Mouse (Mus musculus): ENCODE measurements at regions not wholly inside any gene's neighbourhood (a gene's known extent, or its start where the extent isn't known, plus 50 kb on each side); places are given as distances from the start of the nearest gene placed in this dataset.

- TF ChIP-seq MYOG (IDR thresholded peaks at IDR 0.05; ENCODE audit: control insufficient read depth, extremely low read depth, insufficient read length) (no peak), CEBPB (IDR thresholded peaks at IDR 0.05; ENCODE audit: low read depth) (peak; percentile 26), FOSL1 (IDR thresholded peaks at IDR 0.05; ENCODE audit: insufficient read depth, low read length, poor library complexity, severe bottlenecking) (peak; percentile 8), MAX (IDR thresholded peaks at IDR 0.05) (no peak)
- Histone ChIP-seq H3K27me3 (ENCODE audit: control insufficient read depth, insufficient read depth, insufficient read length) (no peaks in the 10 kb centered on the region), H3K36me3 (ENCODE audit: control insufficient read depth, insufficient read depth) (no peaks in the 10 kb centered on the region), H3K4me3 (ENCODE audit: insufficient read depth, poor library complexity, severe bottlenecking) (no peak overlapping the region), H3ac (ENCODE audit: control insufficient read depth, insufficient read length, low read depth) (peak overlapping the region; percentile 30), H3K79me3 (ENCODE audit: low read depth) (no peaks in the 10 kb centered on the region), H3K79me2 (ENCODE audit: control insufficient read depth, insufficient read depth) (no peaks in the 10 kb centered on the region)
Measured at GRCm38 (mm10) chr4:95439834-95440233, 117.5 kb upstream of the Fggy start.

GRCm38 (mm10) chr4:95443854-95444811, 113.2 kb upstream of the Fggy start:
- TF ChIP-seq CTCF (IDR thresholded peaks at IDR 0.05; ENCODE audit: control insufficient read depth, insufficient read depth, insufficient read length) (no peak), USF1 (IDR thresholded peaks at IDR 0.05; ENCODE audit: low read depth) (no peak), MAX (IDR thresholded peaks at IDR 0.05) (no peak), CEBPB (IDR thresholded peaks at IDR 0.05; ENCODE audit: low read depth) (no peak), MYOD1 (IDR thresholded peaks at IDR 0.05; ENCODE audit: control insufficient read depth, insufficient read length, low read depth) (no peak), MYOG (IDR thresholded peaks at IDR 0.05; ENCODE audit: control insufficient read depth, extremely low read depth, insufficient read length) (no peak), FOSL1 (IDR thresholded peaks at IDR 0.05; ENCODE audit: insufficient read depth, low read length, poor library complexity, severe bottlenecking) (no peak)
- H3ac ChIP-seq (ENCODE audit: control insufficient read depth, insufficient read length, low read depth), result no peak overlapping the region
- H3K4me3 ChIP-seq (ENCODE audit: insufficient read depth, poor library complexity, severe bottlenecking), result no peak overlapping the region

GRCm38 (mm10) chr4:95450286-95450685, 107.0 kb upstream of the Fggy start:
- H3ac ChIP-seq (ENCODE audit: control insufficient read depth, insufficient read length, low read depth), result no peak overlapping the region
- H3K4me3 ChIP-seq (ENCODE audit: insufficient read depth, poor library complexity, severe bottlenecking), result no peak overlapping the region
- H3K79me3 ChIP-seq (ENCODE audit: low read depth), result no peaks in the 10 kb centered on the region
- H3K27me3 ChIP-seq (ENCODE audit: control insufficient read depth, insufficient read depth, insufficient read length), result no peaks in the 10 kb centered on the region
- TF ChIP-seq MYOG (IDR thresholded peaks at IDR 0.05; ENCODE audit: control insufficient read depth, extremely low read depth, insufficient read length), result no peak
- no peak for TF ChIP-seq FOSL1 (IDR thresholded peaks at IDR 0.05; ENCODE audit: insufficient read depth, low read length, poor library complexity, severe bottlenecking)
- TF ChIP-seq CTCF (IDR thresholded peaks at IDR 0.05; ENCODE audit: control insufficient read depth, insufficient read depth, insufficient read length), result no peak
- TF ChIP-seq MAX (IDR thresholded peaks at IDR 0.05), result no peak
- TF ChIP-seq USF1 (IDR thresholded peaks at IDR 0.05; ENCODE audit: low read depth), result no peak
- TF ChIP-seq MYOD1 (IDR thresholded peaks at IDR 0.05; ENCODE audit: control insufficient read depth, insufficient read length, low read depth), result no peak
- no peak for TF ChIP-seq CEBPB (IDR thresholded peaks at IDR 0.05; ENCODE audit: low read depth)
- no peaks in the 10 kb centered on the region for H3K79me2 ChIP-seq (ENCODE audit: control insufficient read depth, insufficient read depth)
- H3K36me3 ChIP-seq (ENCODE audit: control insufficient read depth, insufficient read depth), result no peaks in the 10 kb centered on the region

More at GRCm38 (mm10) chr4:95443854-95444811, 113.2 kb upstream of the Fggy start:
- Histone ChIP-seq H3K79me3 (ENCODE audit: low read depth) (no peaks in the 10 kb centered on the region), H3K36me3 (ENCODE audit: control insufficient read depth, insufficient read depth) (no peaks in the 10 kb centered on the region), H3K27me3 (ENCODE audit: control insufficient read depth, insufficient read depth, insufficient read length) (no peaks in the 10 kb centered on the region), H3K79me2 (ENCODE audit: control insufficient read depth, insufficient read depth) (no peaks in the 10 kb centered on the region)

GRCm38 (mm10) chr4:95451831-95452230, 105.5 kb upstream of the Fggy start:
- Histone ChIP-seq H3ac (ENCODE audit: control insufficient read depth, insufficient read length, low read depth) (no peak overlapping the region), H3K27me3 (ENCODE audit: control insufficient read depth, insufficient read depth, insufficient read length) (no peaks in the 10 kb centered on the region), H3K79me3 (ENCODE audit: low read depth) (no peaks in the 10 kb centered on the region), H3K36me3 (ENCODE audit: control insufficient read depth, insufficient read depth) (no peaks in the 10 kb centered on the region), H3K79me2 (ENCODE audit: control insufficient read depth, insufficient read depth) (no peaks in the 10 kb centered on the region), H3K4me3 (ENCODE audit: insufficient read depth, poor library complexity, severe bottlenecking) (no peak overlapping the region)
- TF ChIP-seq MYOG (IDR thresholded peaks at IDR 0.05; ENCODE audit: control insufficient read depth, extremely low read depth, insufficient read length) (no peak), USF1 (IDR thresholded peaks at IDR 0.05; ENCODE audit: low read depth) (no peak), FOSL1 (IDR thresholded peaks at IDR 0.05; ENCODE audit: insufficient read depth, low read length, poor library complexity, severe bottlenecking) (no peak), CEBPB (IDR thresholded peaks at IDR 0.05; ENCODE audit: low read depth) (no peak), CTCF (IDR thresholded peaks at IDR 0.05; ENCODE audit: control insufficient read depth, insufficient read depth, insufficient read length) (no peak), MAX (IDR thresholded peaks at IDR 0.05) (no peak), MYOD1 (IDR thresholded peaks at IDR 0.05; ENCODE audit: control insufficient read depth, insufficient read length, low read depth) (no peak)

GRCm38 (mm10) chr4:95456318-95456717, 101.0 kb upstream of the Fggy start:
- Histone ChIP-seq H3K36me3 (ENCODE audit: control insufficient read depth, insufficient read depth) (no peaks in the 10 kb centered on the region), H3K4me3 (ENCODE audit: insufficient read depth, poor library complexity, severe bottlenecking) (no peak overlapping the region), H3K79me3 (ENCODE audit: low read depth) (no peaks in the 10 kb centered on the region), H3K79me2 (ENCODE audit: control insufficient read depth, insufficient read depth) (no peaks in the 10 kb centered on the region), H3ac (ENCODE audit: control insufficient read depth, insufficient read length, low read depth) (no peak overlapping the region), H3K27me3 (ENCODE audit: control insufficient read depth, insufficient read depth, insufficient read length) (no peaks in the 10 kb centered on the region)
- TF ChIP-seq USF1 (IDR thresholded peaks at IDR 0.05; ENCODE audit: low read depth), result no peak
- no peak for TF ChIP-seq MAX (IDR thresholded peaks at IDR 0.05)
- no peak for TF ChIP-seq CTCF (IDR thresholded peaks at IDR 0.05; ENCODE audit: control insufficient read depth, insufficient read depth, insufficient read length)
- no peak for TF ChIP-seq CEBPB (IDR thresholded peaks at IDR 0.05; ENCODE audit: low read depth)
- no peak for TF ChIP-seq MYOD1 (IDR thresholded peaks at IDR 0.05; ENCODE audit: control insufficient read depth, insufficient read length, low read depth)
- no peak for TF ChIP-seq MYOG (IDR thresholded peaks at IDR 0.05; ENCODE audit: control insufficient read depth, extremely low read depth, insufficient read length)
- no peak for TF ChIP-seq FOSL1 (IDR thresholded peaks at IDR 0.05; ENCODE audit: insufficient read depth, low read length, poor library complexity, severe bottlenecking)
